Mouse (Mus musculus) brown adipose tissue, adult 24 weeks (tissue): Measurements from ENCODE around the gene Arhgap31. TPM values are rescaled to one million over a fixed set of nuclear protein-coding genes. Genes with fewer than 3 reads are reported as not detected.
A peak's percentile ranks its signal among the peaks of the same experiment; 100 is the strongest.

ENCODE experiments used
- H3K27ac ChIP-seq: fragments of 200-500 bp; replicated peaks from 2 replicates; pipeline ENCODE4 v1.5.1; 2012; ENCODE audit warnings: low read depth, mild to moderate bottlenecking, low read length
- H3K4me1 ChIP-seq: fragments of 200-500 bp; 2 replicates; pipeline ENCODE4 v1.6.1; 2012; ENCODE audit warnings: low read length, mixed read lengths; ENCODE audit not compliant: control insufficient read depth, insufficient read depth, insufficient read length
- H3K4me3 ChIP-seq: fragments of 200-500 bp; 2 replicates; pipeline ENCODE4 v1.5.1; 2012; ENCODE audit warnings: low read depth, mild to moderate bottlenecking, low read length, moderate library complexity; ENCODE audit not compliant: insufficient read depth
- polyA plus RNA-seq: library from polyadenylated mRNA; stranded (reverse); fragments of >200 nt; gene quantifications from 2 replicates; pipeline ENCODE4 v1.2.4, GENCODE M21; 2012; ENCODE audit not compliant: missing spikeins, insufficient read depth, insufficient read length

Gene Arhgap31
- 7.5 and 9.7 TPM in 2 replicates for polyA plus RNA-seq

DNA sequence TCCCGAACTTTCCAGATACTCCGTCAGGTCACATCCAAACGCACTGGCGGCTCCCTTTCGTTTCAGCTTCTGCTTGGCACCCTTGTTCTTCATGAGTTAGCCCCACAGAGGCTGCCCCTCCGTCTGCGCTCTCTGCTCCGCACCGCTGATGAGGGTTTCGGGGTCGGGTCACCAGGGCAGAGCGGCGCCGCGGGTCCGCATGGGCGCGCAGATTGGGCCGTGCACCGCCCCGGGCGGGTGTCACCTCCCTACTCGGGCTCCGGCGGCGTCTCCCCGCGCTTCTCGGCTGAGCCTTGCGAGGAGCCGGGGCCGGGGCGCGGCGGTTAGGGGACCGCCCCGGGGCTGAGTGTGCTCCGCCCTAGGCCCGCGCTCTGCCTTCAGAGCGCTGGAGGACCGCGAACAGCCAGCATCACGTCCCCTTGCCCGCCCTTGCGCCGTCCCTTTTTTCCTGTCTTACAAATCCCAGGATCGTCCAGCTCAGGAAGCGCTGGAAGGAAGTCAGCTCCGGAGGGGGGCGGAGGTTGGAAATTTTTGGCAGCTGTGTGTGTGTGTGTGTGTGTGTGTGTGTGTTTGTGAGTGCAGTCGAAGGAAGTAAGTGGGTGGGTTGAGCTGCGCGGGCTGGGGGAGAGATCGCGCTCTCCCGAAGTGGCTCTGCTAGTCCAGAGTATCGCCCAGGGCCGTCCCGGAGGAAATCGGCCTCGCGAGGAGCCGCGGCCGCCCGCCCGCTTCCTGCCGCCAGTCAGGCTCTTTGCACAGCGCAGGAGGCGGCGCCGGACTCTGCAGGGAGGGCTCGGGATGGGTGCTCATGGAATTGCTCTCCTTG, at the start of gene Arhgap31:
Arhgap31 (minus strand) TSS at position 694 of the 823 bp plus-strand sequence.
- Histone ChIP-seq H3K4me1 (peaks cover 7% of the 10 kb centered on the region), H3K27ac (peak within 1 kb of the TSS; percentile 97), H3K4me3 (peak within 1 kb of the TSS; percentile 96)

DNA sequence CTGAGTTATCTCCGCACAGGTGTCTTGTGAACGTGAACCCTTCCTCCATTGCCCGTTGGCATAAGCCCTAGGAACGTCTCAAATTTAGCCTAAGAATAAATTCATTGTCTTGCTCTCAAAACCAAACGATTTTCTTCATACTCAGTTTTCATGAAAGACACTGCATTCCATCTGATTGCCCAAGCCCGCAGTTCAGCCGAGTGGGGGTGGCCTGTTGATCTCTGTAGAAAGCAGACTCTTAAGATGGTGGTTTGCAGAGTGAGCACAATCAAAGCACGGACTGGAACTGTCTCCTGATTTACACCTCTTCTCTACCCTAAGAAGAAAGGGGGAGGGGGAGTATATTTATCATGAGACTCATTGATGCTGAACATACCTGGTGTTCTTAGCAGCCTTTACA, 49.3 kb upstream of the Arhgap31 start:
- Histone ChIP-seq H3K27ac (no peak overlapping the region), H3K4me3 (no peak overlapping the region), H3K4me1 (peaks cover 25% of the 10 kb centered on the region)

DNA sequence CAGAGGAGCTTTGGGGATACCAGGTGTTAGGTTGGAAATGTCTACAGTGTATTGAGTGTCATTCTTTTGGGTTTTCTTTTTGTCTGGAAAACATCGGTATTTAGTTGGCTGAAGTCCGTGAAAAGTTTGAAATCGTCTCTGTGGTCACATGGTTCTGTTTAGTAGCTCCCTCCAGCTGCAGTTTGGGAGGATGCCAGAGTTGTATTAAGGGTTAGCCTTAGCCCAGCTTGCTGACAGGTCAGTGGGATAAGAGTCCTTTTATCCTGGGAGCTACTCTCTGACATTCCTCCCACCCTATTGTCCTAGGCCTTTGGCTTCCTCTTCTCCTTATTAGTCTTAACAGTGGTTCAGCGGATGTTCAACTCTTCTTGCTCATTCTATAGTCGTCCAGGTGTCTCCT, 48.9 kb upstream of the Arhgap31 start:
- Histone ChIP-seq H3K27ac (no peak overlapping the region), H3K4me3 (no peak overlapping the region), H3K4me1 (peaks cover 25% of the 10 kb centered on the region)

DNA sequence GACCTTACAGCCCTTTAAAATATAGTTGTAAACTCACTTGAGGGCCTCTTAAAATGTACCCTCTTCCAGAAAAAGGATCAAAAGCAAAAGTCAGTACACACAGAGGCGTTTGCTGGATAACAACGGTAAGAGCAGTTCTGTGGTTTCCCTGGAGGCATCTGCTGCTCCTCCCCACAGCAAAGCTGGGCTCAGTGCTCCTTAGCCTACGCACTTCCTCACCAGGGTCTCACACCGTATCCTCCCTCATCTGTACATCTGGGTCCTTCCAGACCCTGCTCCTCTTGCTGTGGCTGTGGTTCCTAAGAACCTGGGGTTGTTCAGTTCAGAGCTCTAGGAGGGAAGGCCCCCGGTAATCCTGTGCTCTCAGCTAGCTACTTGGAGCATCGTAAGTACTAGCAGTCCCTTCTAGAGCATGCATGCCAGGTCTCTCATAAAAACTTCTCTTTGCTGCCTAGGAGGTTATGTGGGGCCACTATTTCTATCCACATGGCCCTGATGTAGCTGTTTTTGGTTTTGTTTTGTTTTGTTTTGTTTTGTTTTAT, 47.8 kb upstream of the Arhgap31 start:
- Histone ChIP-seq H3K4me1 (peaks cover 28% of the 10 kb centered on the region), H3K4me3 (no peak overlapping the region), H3K27ac (0 out of 2 replicates have a peak overlapping the region, but pooled peaks have one; percentile 19)

DNA sequence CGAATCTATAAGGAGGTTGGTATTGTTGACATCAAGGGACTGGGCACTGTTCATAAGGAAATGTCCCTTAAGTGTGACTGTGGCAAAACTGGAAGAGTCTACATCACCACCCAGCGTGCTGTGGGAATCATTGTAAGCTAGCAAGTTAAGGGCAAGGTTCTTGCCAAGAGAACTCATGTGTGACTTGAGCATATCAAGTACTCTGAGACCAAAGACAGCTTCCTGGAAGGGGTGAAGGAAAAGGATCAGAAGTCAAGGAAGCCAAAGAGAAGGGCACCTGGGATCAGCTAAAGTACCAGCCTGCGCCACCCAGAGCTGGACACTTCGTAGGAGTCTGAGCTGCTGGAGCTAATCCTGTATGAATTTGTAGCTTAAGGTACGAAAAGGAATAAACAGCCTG, 47.2 kb upstream of the Arhgap31 start:
- Histone ChIP-seq H3K4me3 (no peak overlapping the region), H3K4me1 (peaks cover 31% of the 10 kb centered on the region), H3K27ac (0 out of 2 replicates have a peak overlapping the region, but pooled peaks have one; percentile 21)

DNA sequence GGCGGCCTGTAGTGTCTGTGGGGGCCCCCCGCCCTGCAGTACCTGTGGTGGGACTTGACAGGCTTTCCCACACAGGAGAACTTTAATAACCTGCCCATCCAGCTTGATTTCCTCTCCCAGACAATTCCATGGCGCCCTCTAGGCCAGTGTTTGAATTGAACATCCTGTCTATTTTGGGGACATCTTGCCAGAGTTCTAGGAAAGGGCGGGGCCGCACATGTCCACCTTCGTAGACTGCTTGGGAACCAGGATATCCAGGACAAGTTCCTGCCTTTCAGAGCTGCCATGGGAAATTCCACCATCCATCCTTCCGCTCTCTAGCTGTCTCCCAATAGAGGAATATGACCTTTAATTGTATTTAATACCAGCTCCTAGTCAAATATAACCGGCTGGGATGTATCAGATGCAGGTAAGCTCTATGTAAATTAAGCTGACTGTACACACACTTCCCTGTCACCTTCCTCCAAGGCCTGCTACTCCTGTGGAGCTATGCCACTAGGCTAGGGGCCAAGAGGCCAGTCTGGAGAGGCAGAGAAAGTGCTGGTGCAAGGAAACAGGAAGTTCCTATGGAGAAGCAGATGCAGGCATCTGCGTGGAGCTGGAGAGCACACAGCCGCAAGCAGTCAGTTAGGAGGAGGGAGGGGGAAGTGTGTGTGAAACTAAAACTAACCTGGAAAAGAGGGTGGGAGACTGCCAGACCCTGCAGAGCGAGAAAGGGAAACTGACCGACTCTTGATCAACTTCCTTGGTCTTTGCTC, 45.2 kb upstream of the Arhgap31 start:
- Histone ChIP-seq H3K4me3 (no peak overlapping the region), H3K4me1 (peaks cover 31% of the 10 kb centered on the region), H3K27ac (peak overlapping the region; percentile 93)

DNA sequence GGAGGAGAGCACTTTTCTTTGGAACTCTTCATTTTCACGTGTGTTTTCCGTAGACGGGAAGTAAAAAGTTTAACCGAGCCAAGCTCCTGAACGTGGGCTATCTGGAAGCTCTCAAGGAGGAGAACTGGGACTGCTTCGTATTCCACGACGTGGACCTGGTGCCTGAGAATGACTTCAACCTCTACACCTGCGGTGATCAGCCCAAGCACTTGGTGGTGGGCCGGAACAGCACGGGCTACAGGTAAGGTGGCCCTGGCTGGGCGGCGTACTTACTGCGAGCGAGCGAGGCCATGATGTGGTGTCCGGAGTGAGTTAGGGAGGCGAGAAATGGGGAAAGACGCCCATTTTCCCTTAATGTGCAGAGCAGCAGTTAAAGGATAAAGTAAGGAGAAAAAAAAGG, 44.6 kb upstream of the Arhgap31 start:
- peak overlapping the region; percentile 93 for H3K27ac ChIP-seq
- no peak overlapping the region for H3K4me3 ChIP-seq
- peaks cover 32% of the 10 kb centered on the region for H3K4me1 ChIP-seq

DNA sequence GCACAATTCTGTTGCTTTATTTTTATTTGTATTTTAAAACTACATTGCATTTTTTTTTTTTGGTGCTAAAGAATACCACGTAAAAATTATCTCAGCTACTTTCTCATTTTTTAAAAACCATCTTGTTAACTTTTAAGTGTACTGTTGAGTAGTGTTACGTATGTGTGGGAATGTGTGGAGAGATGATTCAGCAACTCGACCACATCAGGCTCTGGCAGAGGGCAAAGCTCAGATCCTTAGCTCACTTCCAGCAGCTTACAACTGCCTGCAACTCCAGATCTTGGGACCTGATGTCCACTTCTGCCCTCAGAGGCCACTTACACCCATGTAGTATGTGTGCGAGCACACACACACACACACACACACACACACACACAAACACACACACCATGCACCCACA, 43.5 kb upstream of the Arhgap31 start:
- H3K4me1 ChIP-seq: peaks cover 27% of the 10 kb centered on the region
- H3K27ac ChIP-seq: peak overlapping the region; percentile 87
- H3K4me3 ChIP-seq: no peak overlapping the region

DNA sequence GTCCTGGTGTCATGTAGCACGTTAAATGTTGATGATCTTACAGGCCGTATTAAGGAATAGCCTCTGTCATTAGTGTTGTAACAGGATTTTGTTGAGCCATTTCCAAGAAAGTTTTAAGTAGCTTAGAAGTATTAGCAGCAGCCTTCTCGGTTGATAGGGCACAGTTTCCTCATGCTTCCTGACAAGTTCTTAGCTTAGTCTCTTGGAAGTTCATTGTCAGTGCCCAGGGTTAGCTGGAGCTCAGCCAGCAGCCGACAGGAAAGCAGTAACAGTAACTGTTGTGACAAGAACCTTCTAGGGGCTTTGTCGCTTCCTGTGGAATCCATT, 43.1 kb upstream of the Arhgap31 start:
- Histone ChIP-seq H3K4me1 (peaks cover 27% of the 10 kb centered on the region), H3K4me3 (no peak overlapping the region), H3K27ac (peak overlapping the region; percentile 87)

DNA sequence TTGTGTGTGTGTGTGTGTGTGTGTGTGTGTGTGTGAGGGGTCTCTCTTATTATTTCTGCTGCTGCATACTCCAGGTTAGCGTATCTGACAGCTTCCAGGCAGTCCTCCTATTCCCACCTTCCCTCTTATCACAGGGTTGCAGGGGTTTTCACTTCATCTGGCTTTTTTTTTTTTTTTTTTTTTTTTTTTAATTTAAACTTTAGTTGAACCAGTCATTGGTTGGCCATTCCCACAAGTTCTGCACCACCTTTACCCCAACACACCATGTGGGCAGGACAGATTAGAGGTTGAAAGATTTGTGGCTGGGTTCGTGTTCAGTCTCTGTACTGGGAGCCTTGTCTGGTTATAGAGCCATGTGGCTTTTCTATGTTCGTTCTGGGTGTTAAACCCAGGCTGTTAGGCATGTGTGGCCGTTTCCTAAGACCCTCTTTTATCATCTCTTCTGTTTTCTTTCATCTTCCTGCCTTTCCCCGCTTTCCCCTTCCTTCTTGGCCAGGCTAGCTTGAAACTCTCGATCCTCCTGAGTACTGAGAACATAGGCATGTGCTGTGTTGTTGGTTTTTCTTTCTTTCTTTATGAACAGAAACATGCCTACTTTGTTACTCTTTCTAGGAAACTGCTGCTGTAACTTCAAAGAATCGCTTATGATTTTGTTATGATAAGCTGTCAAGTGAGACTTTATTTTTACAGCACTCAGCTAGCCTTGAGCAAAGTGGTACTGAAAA, 42.5 kb upstream of the Arhgap31 start:
- Histone ChIP-seq H3K27ac (peak overlapping the region; percentile 87), H3K4me3 (no peak overlapping the region), H3K4me1 (peaks cover 27% of the 10 kb centered on the region)

DNA sequence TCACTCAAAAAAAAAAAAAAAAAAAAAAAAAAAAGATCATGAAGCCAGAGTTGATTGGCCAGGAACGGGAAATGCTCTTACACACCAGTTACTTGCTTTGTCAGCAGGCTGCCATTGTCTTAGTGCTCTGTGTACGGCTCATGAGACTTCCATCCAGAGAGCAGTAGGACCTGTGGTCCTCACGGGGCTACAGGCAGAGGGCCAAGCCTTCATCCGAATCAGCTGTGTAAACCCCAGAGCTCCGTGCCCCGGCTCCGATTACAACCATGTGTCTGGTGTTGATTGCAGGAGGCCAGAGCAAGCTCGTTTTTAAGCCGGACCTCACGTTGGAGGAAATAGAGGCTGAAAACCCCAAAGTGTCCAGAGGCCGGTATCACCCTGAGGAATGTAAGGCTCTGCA, 40.6 kb upstream of the Arhgap31 start:
- H3K27ac ChIP-seq: no peak overlapping the region
- no peak overlapping the region for H3K4me3 ChIP-seq
- peaks cover 23% of the 10 kb centered on the region for H3K4me1 ChIP-seq

DNA sequence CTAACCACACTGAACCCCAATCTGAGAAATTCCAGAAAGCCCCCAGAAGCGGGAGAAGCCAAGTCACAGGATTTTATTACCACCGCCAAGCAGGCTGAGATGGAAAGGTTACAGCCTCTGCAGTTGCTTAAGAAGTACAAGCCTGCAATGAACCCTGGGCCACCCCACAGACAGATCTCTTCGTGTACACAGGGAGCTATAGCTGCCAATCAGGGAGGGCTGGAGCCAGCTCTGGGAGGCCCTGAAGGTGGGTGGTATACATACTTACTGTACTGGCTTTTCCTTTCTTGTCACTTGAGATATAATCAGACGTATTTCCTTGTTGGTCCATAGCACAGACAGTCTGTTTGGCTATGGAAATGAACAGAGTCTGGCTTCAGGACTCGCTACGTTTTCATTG, 37.7 kb upstream of the Arhgap31 start:
- no peak overlapping the region for H3K4me3 ChIP-seq
- H3K27ac ChIP-seq: no peak overlapping the region
- H3K4me1 ChIP-seq: peaks cover 13% of the 10 kb centered on the region

DNA sequence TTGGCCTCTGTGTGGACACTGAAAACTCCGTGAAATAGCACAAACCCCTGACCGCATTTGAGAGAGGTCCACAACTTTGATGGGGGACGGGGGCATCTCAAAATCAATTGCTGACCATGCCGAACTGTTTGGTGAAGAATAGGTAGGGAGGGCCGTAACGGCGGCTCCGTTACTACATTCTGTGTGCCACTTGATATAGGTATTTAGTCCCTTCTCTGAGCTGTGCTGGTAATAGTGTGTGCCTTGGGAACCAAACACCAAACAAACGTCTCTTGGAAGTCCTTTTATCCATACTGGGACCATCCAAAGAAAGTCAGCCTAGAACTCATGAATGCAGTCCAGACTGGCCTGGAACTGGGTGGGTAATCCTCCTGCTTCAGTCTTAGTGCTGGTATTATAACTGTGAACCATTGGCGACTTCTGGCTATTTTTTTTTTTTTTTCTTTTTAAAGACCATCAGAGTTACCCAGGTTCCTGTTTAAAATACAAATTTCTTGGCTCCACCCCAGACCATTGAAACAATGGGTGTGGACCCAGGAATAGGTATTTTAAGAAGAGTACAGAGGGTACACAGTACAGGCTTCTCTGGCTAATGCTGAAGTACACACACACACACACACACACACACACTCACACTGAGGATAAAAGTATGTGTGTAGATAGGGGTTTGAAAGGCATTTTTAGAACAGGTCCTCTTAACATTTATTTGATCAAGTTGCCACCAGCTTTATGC, 31.0 kb upstream of the Arhgap31 start:
- Histone ChIP-seq H3K4me3 (0 out of 2 replicates have a peak overlapping the region, but pooled peaks have one; percentile 13), H3K27ac (peak overlapping the region; percentile 90), H3K4me1 (no peaks in the 10 kb centered on the region)

DNA sequence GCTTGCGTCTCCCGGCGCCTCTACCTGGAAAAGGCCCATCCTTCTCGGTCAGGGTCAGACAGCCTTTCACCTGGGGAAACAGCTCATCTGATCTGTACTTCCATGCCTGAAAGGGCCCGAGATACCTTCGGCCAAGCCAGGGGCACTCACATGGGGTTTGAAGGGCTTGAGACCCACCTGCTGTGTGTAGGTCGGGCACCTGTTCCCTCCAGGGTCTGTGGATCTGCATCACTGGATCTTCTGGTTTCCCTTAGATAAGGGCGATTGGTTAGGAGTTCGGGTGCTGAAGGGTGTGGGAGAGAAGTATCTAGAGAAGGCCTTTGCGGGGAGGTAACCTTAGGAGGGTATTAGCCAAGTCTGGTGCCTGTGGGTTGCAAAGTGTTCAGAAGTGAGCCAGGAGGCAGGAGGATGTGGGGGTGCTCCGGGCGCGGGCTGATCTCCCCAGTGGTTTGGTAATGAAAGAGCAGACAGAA, 29.6 kb upstream of the Arhgap31 start:
- Histone ChIP-seq H3K4me1 (no peaks in the 10 kb centered on the region), H3K27ac (peak overlapping the region; percentile 97), H3K4me3 (peak overlapping the region; percentile 94)
